Mouse (Mus musculus) induced T-regulatory cell, adult 2 months (primary cell): ENCODE measurements around the gene Rnf31.
A peak's percentile ranks its signal among the peaks of the same experiment; 100 is the strongest.

Source experiments
- DNase-seq: peaks from one replicate; pipeline ENCODE4 v3.0.0-alpha.2; 2012; ENCODE audit warnings: low read depth

The Rnf31 gene

DNA sequence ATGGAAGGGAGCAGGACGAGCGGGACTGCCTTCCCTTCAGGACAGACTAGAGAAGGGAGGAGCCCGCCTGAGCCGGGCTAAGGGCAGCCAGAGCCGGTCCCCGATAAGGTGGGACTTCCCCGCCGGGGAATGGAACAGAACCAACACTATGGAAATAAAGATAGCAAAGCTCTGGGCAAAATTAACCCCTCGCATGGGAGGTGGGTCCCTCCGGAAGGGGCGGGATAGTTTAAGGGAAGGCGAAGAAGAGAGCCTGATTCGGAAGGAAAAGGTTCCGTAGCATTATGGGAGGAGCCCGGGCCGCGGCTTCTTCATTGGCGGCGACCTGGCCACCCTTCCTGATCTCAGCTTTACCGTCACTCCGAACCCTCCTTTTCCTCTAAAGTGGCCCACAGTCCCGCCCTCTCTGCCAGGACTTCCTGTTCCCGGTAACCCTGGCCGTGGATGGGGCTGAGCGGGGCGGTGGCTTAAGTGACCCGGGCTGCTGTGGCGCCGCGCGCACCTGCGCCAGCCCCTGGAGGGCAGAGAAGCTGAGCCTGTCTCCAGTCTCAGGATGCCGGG lies at the start of gene Rnf31:
Gene Rnf31, plus strand, starts transcription at position 378 of the 561 bp plus-strand sequence.
- DNase-seq, result peak; percentile 97

DNA sequence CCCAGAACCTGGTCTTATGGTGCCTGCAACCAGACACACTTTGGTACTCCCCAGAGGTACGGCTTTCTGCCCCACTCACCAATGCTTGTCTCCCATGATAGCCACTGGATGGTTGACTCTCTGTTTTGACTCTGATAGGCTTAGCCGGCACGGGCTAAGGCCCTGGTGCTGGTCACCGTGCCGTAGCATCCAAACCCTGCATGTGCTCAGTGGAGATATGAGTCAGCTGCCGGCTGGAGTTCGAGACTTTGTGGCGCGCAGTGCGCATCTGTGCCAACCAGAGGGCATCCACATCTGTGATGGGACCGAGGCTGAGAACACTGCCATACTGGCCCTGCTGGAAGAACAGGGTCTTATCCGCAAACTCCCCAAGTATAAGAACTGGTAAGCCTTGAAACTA lies 49.2 kb upstream of the Rnf31 start:
- DNase-seq, result no peak

DNA sequence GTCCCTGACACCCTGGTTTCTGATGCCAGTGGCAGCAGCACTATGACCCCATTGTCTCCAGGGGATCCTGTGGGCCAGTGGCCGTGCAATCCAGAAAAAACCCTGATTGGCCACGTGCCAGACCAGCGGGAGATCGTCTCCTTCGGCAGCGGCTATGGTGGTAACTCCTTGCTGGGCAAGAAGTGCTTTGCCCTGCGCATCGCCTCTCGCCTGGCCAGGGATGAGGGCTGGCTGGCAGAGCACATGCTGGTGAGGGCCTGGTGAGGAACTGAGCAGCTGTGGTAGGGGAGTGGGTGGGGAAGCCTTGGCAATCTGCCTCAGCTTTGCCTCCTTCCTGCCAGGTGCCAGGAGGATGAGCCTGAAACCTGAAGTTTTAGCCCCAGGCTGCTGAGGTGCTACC lies 47.2 kb upstream of the Rnf31 start:
- no peak for DNase-seq

DNA sequence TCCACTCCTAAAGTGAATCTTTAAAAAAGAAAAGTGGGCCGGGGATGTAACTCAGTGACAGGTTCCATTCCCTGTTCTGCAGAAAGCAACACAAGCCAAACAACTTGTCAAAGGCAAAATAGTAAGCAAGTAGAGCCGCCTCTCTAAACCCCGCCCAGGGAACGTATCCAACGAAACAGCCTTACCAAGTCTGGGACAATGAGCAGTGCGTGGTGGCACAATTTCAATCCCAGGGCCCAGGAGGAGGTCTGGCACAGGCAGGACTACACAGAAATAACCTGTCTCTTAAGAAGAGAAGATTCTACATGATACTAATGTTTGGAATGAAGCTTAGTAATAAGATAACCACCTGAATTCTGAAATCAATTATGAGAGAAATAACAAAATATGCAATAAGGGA lies 41.3 kb upstream of the Rnf31 start:
- DNase-seq, result no peak

DNA sequence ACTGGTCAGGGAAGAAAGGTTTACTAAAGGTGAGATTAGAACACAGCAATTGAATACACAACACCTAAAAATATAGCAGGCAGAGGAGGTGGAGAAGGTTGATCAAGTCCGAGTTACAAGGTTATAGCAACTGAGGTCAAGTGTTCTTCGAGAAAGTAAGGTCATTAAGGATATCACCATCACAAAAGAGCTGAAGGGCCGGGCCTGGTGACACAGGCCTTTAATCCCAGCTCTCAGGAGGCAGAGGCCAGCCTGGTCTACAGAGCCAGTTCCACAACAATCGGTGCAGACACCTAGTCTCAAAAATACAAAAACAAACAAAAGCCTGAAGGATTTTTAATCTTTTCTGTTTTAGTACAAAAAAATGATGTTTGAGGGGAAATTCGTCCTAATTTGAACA lies 40.2 kb upstream of the Rnf31 start:
- DNase-seq, result no peak

DNA sequence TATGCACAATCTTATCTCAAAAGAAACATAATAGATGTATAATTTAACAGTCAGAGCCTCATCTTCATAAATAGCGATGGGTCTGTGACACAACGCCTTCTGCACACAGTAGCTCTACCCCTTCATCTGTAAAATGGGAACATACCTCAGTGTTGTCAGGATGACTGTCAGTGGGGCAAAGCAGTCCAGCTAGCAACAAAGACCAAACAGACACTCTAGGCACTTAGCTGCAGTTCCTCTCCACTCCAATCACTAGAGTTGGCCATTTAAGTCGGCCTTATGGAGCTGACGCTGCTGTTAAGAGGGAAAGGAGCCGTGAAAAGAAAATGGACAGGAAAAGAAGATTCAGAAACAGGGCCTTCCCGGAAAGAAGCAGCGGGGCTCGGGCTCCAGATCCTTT lies 39.7 kb upstream of the Rnf31 start:
- no peak for DNase-seq

DNA sequence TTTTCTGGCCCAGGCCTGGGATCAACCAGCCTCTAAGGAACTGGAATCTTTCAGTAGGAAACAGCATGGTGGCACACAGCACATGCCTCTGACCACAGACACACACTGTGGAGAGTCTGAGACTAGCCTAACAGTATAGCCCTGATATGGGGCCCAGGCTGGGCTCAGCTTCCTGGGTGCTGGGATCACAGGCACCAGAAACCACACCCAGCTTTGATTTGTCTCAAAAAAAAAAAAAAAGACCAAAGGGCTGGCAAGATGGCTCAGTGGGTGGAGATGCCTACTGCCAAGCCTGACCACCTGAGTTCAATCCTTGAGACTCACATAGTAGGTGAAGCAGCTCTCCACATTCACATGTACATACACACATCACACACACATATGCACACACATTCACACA lies 36.9 kb upstream of the Rnf31 start:
- no peak for DNase-seq

DNA sequence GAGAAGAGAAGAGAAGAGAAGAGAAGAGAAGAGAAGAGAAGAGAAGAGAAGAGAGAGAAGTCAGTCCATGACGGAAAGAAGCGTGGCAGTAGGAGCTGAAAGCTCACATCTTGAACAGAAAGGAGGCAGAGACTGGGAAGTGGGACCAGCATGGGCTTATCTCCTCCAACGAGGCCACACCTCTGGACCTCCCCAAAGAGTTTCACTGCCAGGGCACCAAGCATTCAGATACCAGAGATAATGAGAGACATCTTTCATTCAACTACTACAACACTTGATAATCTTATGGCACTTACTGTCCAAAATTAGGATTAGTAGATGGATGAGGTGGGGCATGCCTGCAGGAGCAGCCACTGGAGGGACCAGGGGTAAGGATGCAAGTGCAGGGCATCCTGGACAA lies 35.7 kb upstream of the Rnf31 start:
- no peak for DNase-seq

DNA sequence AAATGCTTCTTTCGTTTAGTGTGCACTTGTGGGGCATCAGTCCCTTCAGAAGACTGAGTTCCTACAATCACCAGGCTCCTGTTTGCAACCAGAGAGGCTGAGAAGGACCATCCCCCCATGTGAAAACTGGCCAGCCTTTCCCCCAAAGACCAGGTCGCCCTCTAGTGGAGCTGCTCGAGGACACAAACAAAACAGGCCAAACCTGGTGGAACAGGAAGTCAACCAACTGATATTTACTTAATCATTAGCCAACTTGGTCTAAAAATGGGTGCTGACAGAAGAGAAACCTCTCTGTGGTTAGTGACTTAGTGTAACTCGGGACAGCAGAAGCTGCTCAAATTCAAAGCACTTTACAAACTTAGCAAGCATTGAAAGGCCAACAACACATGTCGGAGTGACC lies 34.5 kb upstream of the Rnf31 start:
- peak; percentile 89 for DNase-seq

DNA sequence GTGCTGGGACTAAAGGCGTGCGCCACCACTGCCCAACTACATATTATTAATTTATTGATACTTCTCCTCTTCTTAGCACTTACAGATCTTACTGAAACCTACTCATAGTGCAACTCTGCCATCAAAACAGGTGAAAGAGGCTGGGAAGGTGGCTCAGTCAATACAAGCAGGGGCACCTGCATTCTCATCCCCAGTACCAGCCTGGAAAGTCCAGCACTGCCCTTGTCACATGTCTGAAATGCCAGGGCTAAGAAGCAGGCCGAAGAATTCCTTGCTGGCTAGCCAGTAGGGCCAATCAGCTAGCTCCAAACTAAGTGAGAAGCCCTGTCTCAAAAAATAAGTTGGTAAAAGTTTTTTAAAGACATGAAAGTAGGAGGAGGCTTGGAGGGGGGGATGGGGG lies 33.9 kb upstream of the Rnf31 start:
- DNase-seq, result peak; percentile 32

DNA sequence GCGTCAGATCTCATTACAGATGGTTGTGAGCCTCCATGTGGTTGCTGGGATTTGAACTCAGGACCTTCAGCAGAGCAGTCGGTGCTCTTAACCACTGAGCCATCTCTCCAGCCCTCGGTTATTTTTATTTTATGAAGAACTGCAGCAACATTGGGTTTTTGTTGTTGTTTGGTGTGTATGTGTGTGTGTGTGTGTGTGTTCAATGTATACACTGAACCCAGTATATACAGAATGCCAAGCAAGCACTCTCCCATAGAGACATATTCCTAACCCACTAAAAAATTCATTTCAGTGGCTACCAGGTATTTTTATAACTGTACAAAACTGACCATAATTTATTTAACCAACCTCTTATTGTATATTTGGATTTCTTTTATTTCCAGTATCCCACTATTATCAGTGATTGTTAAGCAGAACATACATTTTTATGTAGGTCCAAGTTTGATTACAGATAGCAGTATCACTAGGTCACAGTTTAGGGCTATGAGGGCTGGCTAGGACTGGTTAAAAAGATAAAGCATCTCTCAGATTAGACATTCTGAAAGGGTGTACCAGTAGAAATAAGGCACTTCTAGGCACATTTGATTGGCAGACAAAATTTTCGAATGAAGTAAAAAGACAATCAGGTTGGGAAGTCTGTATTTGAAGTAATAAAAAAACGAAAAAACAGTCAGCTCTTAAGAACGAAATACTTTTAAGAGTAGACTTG lies 32.6 kb upstream of the Rnf31 start:
- DNase-seq, result peak; percentile 23

DNA sequence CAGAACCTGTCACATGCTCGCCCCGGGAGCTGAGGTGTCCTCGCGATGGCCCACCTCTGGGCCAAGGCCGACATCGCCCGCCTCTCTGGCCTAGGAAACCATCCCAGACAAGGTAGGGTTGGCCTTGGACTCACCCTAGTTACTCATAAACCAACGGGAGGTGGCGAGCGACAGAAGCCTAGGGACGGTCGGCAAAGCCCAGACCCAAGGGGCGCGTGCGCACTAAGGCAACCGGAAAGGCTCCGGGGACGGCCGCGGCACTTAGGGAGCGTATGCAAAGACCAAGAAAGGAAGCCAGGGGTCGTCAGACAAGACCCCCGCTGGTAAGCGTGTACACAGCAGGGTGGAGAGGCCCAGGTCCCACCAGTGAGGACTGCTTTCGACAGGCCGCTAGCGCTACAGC lies 31.7 kb upstream of the Rnf31 start, which contains the start of gene Dcaf11:
Gene Dcaf11, plus strand, starts transcription at position 208 of the 403 bp plus-strand sequence.
- peak; percentile 94 for DNase-seq

DNA sequence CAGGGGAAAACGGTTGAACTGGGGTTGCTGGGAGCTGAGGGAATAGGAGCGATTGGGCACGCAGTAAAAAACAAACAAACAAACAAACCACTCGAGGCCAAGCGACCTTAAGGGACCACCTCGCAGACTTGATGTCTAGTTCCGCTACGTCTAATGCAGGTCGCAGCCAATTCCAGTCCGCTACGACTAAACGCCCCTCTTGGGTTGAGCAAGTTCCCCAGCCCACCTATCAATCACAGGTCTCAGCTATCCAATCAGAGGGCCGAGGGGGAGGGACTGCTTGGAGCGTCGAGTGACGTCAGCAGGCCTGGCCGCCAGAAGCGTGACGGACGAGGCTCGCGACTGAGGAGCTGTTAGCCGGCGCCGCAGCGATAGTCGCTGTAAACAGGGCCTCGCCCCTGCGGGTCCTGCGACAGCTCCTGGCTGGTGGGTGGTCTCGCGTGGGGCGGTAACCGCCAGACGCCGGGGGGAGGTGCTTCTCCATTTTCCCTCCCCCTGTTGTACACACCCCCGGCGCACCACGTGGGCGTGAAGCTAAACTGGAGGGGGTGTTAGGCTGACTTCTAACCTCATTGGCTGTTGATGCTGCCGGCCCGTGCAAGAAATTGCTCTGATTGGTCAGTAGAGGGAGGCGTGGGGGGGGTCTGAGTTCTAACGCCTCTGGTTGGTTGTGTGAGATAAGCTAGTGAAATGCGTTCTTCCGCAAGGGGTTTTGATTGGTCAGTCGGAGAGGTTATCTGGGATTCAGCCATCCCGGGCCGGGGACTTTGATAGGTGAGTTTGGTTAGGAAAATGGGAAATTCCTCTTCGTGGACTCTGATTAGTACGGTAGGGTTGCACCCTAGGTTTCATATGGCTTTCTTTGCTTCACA lies 31.1 kb upstream of the Rnf31 start, which contains the start of gene A730061H03Rik:
Gene A730061H03Rik, minus strand, starts transcription at position 205 of the 872 bp plus-strand sequence.
- DNase-seq, result peak; percentile 99

DNA sequence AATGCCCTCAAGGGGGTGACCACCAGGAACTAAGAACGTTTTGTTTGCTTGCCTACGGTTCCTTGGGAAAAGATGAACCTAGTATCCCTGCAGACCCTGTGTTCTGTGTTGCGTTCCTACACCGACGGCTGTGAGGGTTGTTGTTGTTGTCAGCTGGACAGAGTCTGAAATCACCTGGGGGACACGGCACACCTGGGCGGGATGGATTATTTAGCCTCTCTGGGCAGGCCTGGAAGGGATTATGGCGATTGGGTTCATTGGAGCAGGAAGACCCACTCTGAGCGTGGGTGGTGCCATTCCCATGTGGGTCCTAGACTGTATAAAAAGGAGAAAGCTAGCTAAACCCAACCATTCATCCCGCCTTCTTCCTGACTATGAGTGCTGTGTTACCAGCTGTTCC lies 29.6 kb upstream of the Rnf31 start:
- DNase-seq, result no peak

DNA sequence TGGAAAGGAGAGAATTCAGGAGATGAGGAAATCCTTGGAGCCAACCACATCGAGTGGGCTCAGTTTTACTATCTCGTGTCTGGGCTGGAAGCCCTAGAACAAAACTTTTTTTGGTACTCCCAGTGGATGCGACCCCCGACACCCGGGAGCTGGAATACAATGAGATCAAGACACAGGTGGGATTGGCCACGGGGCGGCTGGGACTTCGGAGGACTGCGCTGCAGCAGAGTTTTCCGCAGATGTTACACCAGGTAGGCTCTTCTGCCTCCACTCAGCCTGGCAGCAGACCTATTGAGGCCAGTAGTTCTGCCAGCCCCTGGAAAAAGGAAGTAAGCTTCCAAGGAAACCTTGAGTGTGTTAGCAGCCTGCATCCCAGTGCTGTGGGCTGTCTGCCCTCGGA lies 28.3 kb upstream of the Rnf31 start:
- no peak for DNase-seq

DNA sequence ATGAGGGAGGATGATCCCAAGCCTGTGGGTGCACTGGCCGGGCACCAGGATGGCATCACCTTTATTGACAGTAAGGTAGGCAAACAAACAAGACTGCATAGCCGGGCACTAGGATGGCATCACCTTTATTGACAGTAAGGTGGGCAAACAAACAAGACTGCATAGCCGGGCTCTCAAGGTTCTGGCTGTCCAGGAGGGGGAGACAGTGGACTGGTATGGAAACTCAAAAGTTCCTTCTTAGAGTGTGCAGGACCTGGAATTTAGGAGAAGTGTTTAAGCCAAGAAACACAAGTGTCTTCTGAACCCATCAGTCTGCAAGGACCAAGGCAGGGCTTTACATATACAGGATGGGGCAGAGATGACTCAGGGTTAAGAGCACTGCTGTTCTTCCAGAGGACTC lies 25.8 kb upstream of the Rnf31 start:
- DNase-seq, result no peak

DNA sequence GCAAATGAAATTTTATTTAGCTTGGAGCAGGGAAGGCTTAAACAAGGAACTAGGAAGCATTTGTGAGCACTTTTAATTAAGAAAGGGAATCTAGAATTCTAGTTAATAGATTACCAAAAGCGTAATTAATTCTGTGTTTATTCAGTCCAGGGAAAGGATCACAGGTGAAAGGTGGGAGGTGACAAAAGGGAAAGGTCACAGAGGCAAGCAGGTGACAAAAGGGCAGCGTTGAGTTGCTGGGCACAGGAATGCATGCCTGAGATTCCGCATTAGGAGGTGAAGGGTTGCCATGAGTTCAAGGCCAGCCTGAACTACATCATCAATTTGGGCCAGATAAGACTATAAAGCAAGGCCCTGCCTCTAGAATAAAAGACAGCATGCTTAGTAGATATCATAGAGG lies 24.0 kb upstream of the Rnf31 start:
- no peak for DNase-seq

DNA sequence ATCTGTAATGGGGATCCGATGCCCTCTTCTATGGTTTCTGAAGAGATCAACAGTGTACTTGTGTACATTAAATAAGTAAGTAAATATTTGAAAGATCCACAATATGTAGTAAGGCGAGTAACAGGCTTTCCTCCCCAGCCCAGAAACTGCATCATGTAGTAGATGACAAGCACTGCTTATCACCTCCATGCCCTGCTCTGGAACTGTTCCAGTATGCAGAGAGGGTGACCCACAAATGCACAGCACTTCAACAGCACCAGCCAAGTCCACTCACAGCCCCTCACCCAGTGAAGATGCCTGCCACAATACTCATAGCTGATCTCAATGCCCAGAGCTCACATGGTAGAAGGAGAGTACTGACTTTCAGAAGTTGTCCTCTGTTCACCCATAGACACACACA lies 20.9 kb upstream of the Rnf31 start:
- no peak for DNase-seq

DNA sequence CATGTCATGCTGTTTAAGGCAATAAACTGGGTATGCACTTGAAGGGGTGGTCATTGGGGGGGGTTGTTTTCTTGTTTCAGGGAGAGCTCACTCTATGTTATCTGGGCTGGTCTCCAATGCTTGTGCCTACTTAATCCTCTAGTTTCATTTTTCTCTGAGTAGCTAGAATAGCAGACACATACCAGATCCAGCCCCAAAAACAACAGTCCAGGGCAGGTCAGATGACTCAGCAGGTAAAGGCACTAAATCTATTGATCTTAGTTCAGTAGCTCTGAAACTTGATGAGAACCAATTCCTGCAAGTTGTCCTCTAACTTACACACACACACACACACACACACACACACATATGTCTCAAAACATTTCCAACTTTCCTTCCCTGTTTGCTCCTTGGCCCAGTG lies 19.7 kb upstream of the Rnf31 start:
- DNase-seq, result no peak

DNA sequence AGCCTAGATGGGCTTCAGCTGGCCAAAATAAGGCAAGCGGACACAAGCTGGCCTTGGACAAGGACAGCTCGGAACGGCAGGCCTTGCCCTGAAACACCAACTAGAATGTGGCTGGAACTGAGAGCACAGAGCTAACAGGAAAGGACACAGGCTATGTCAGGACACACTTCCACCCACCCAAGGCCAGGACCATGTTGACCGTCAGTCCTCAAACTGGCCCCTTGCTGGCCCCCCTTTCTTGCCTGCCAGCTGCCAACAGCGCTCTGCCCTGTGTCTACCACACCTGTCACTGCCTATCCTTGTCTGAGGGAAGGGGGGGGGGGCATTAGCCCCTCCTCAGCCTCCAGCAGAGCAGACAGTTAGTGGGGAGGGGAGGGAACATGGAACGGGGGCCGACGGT lies 16.2 kb upstream of the Rnf31 start, which contains the start of gene Fitm1:
Gene Fitm1, plus strand, starts transcription at position 316 of the 400 bp plus-strand sequence.
- no peak for DNase-seq

DNA sequence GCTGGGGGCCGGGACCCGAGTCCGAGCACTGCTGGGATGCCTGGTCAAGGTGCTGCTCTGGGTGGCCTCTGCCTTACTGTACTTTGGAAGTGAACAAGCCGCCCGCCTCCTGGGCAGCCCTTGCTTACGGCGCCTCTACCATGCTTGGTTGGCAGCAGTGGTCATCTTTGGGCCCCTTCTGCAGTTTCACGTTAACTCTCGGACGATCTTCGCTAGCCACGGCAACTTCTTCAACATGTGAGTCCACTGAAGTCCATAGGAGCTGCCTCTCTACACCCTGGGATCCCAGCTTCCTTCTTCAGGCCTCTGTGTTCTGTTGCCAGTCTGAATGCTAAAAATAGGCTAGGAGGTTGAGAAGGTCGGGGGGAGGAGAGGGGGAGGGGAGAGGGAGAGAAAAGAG lies 15.8 kb upstream of the Rnf31 start:
- no peak for DNase-seq

DNA sequence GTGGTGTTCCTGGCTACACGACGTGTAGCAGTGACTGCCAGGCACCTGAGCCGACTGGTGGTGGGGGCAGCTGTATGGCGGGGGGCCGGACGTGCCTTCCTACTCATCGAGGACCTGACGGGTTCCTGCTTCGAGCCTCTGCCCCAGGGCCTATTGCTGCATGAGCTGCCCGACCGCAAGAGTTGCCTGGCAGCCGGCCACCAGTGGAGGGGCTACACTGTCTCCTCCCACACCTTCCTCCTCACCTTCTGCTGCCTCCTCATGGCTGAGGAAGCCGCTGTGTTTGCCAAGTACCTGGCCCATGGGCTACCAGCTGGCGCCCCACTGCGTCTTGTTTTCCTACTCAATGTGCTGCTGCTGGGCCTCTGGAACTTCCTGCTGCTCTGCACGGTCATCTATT lies 15.1 kb upstream of the Rnf31 start:
- no peak for DNase-seq
